Mouse (Mus musculus): Measurements from ENCODE around the gene Rnf220. TPM values are rescaled to one million over a fixed set of nuclear protein-coding genes. Genes with fewer than 3 reads are reported as not detected.

Rnf220 gene
- polyA plus RNA-seq, 1 experiment from 2014 or later: 32.4 TPM

- H3K27me3 ChIP-seq (ENCODE audit: control insufficient read depth, insufficient read depth, low read length): peaks cover 11% of the 10 kb centered on the region
- WGBS (ENCODE audit: insufficient replicate concordance): 63% methylated on average over 17 of the region's 17 CpGs
- H3K9me3 ChIP-seq (replicated peaks; ENCODE audit: control insufficient read depth, low read length): no peaks in the 10 kb centered on the region
- no peak overlapping the region for H3K9ac ChIP-seq (ENCODE audit: low read depth, low read length)
- no peak overlapping the region for H3K27ac ChIP-seq (ENCODE audit: low read depth, low read length)
- 0 out of 2 replicates have a peak, but pooled peaks cover 4% of the 10 kb centered on the region for H3K4me1 ChIP-seq (ENCODE audit: control insufficient read depth, insufficient read depth, low read length)
- no peaks in the 10 kb centered on the region for H3K36me3 ChIP-seq (ENCODE audit: control insufficient read depth, insufficient read depth, low read length)
- no peak overlapping the region for H3K4me3 ChIP-seq (ENCODE audit: low read depth, low read length)
- no peak for ATAC-seq (replicated peaks; ENCODE audit: insufficient number of reproducible peaks, low FRiP score, low TSS enrichment)
- H3K4me2 ChIP-seq: no peak overlapping the region
Measured at GRCm38 (mm10) chr4:117359803-117360382, 137.0 kb downstream of the Rnf220 start.

- H3K36me3 ChIP-seq (ENCODE audit: control insufficient read depth, insufficient read depth, low read length): no peaks in the 10 kb centered on the region
- peaks cover 14% of the 10 kb centered on the region for H3K27me3 ChIP-seq (ENCODE audit: control insufficient read depth, insufficient read depth, low read length)
- no peak overlapping the region for H3K4me3 ChIP-seq (ENCODE audit: low read depth, low read length)
- H3K9ac ChIP-seq (ENCODE audit: low read depth, low read length): no peak overlapping the region
- H3K27ac ChIP-seq (ENCODE audit: low read depth, low read length): no peak overlapping the region
- H3K9me3 ChIP-seq (replicated peaks; ENCODE audit: control insufficient read depth, low read length): no peaks in the 10 kb centered on the region
- 59% methylated on average over 7 of the region's 7 CpGs for WGBS (ENCODE audit: insufficient replicate concordance)
- peaks cover 6% of the 10 kb centered on the region; the same call in 1 of the 2 replicates for H3K4me1 ChIP-seq (ENCODE audit: control insufficient read depth, insufficient read depth, low read length)
- H3K4me2 ChIP-seq: no peak overlapping the region
- no peak for ATAC-seq (replicated peaks; ENCODE audit: insufficient number of reproducible peaks, low FRiP score, low TSS enrichment)
Measured at GRCm38 (mm10) chr4:117357917-117358316, 138.9 kb downstream of the Rnf220 start.

- ATAC-seq (replicated peaks; ENCODE audit: insufficient number of reproducible peaks, low FRiP score, low TSS enrichment): no peak
- no peaks in the 10 kb centered on the region for H3K9me3 ChIP-seq (replicated peaks; ENCODE audit: control insufficient read depth, low read length)
- WGBS (ENCODE audit: insufficient replicate concordance): 68% methylated on average over 5 of the region's 5 CpGs
- no peak overlapping the region for H3K9ac ChIP-seq (ENCODE audit: low read depth, low read length)
- no peak overlapping the region for H3K27ac ChIP-seq (ENCODE audit: low read depth, low read length)
- H3K36me3 ChIP-seq (ENCODE audit: control insufficient read depth, insufficient read depth, low read length): no peaks in the 10 kb centered on the region
- H3K27me3 ChIP-seq (ENCODE audit: control insufficient read depth, insufficient read depth, low read length): peaks cover 17% of the 10 kb centered on the region; the same call in 1 of the 2 replicates
- H3K4me3 ChIP-seq (ENCODE audit: low read depth, low read length): no peak overlapping the region
- peaks cover 9% of the 10 kb centered on the region; the same call in 1 of the 2 replicates for H3K4me1 ChIP-seq (ENCODE audit: control insufficient read depth, insufficient read depth, low read length)
- no peak overlapping the region for H3K4me2 ChIP-seq
Measured at GRCm38 (mm10) chr4:117357104-117357503, 139.7 kb downstream of the Rnf220 start.

- Histone ChIP-seq H3K4me3 (ENCODE audit: low read depth, low read length) (no peak overlapping the region), H3K27ac (ENCODE audit: low read depth, low read length) (no peak overlapping the region), H3K9me3 (replicated peaks; ENCODE audit: control insufficient read depth, low read length) (no peaks in the 10 kb centered on the region), H3K4me2 (no peak overlapping the region), H3K27me3 (ENCODE audit: control insufficient read depth, insufficient read depth, low read length) (peaks cover 17% of the 10 kb centered on the region; the same call in 1 of the 2 replicates), H3K36me3 (ENCODE audit: control insufficient read depth, insufficient read depth, low read length) (no peaks in the 10 kb centered on the region), H3K9ac (ENCODE audit: low read depth, low read length) (no peak overlapping the region), H3K4me1 (ENCODE audit: control insufficient read depth, insufficient read depth, low read length) (peaks cover 9% of the 10 kb centered on the region; the same call in 1 of the 2 replicates)
- no peak for ATAC-seq (replicated peaks; ENCODE audit: insufficient number of reproducible peaks, low FRiP score, low TSS enrichment)
- WGBS (ENCODE audit: insufficient replicate concordance): 65% methylated on average over 2 of the region's 2 CpGs
Measured at GRCm38 (mm10) chr4:117356223-117356622, 140.6 kb downstream of the Rnf220 start.

- no peaks in the 10 kb centered on the region for H3K36me3 ChIP-seq (ENCODE audit: control insufficient read depth, insufficient read depth, low read length)
- H3K27me3 ChIP-seq (ENCODE audit: control insufficient read depth, insufficient read depth, low read length): peaks cover 22% of the 10 kb centered on the region
- no peak overlapping the region for H3K27ac ChIP-seq (ENCODE audit: low read depth, low read length)
- H3K9me3 ChIP-seq (replicated peaks; ENCODE audit: control insufficient read depth, low read length): no peaks in the 10 kb centered on the region
- no peak overlapping the region for H3K4me3 ChIP-seq (ENCODE audit: low read depth, low read length)
- H3K4me1 ChIP-seq (ENCODE audit: control insufficient read depth, insufficient read depth, low read length): peaks cover 6% of the 10 kb centered on the region; the same call in 1 of the 2 replicates
- no peak overlapping the region for H3K4me2 ChIP-seq
- ATAC-seq (replicated peaks; ENCODE audit: insufficient number of reproducible peaks, low FRiP score, low TSS enrichment): no peak
- WGBS (ENCODE audit: insufficient replicate concordance): 74% methylated on average over 6 of the region's 6 CpGs
- H3K9ac ChIP-seq (ENCODE audit: low read depth, low read length): no peak overlapping the region
Measured at GRCm38 (mm10) chr4:117354651-117355050, 142.2 kb downstream of the Rnf220 start.

- Histone ChIP-seq H3K27ac (ENCODE audit: low read depth, low read length) (no peak overlapping the region), H3K9me3 (replicated peaks; ENCODE audit: control insufficient read depth, low read length) (no peaks in the 10 kb centered on the region), H3K9ac (ENCODE audit: low read depth, low read length) (no peak overlapping the region), H3K27me3 (ENCODE audit: control insufficient read depth, insufficient read depth, low read length) (peaks cover 22% of the 10 kb centered on the region), H3K36me3 (ENCODE audit: control insufficient read depth, insufficient read depth, low read length) (no peaks in the 10 kb centered on the region), H3K4me3 (ENCODE audit: low read depth, low read length) (no peak overlapping the region), H3K4me2 (no peak overlapping the region), H3K4me1 (ENCODE audit: control insufficient read depth, insufficient read depth, low read length) (peaks cover 9% of the 10 kb centered on the region; the same call in 1 of the 2 replicates)
- WGBS (ENCODE audit: insufficient replicate concordance): 43% methylated on average over 9 of the region's 9 CpGs
- no peak for ATAC-seq (replicated peaks; ENCODE audit: insufficient number of reproducible peaks, low FRiP score, low TSS enrichment)
Measured at GRCm38 (mm10) chr4:117352957-117353356, 143.9 kb downstream of the Rnf220 start.

- no peaks in the 10 kb centered on the region for H3K36me3 ChIP-seq (ENCODE audit: control insufficient read depth, insufficient read depth, low read length)
- H3K9ac ChIP-seq (ENCODE audit: low read depth, low read length): no peak overlapping the region
- H3K9me3 ChIP-seq (replicated peaks; ENCODE audit: control insufficient read depth, low read length): no peaks in the 10 kb centered on the region
- peaks cover 9% of the 10 kb centered on the region; the same call in 1 of the 2 replicates for H3K4me1 ChIP-seq (ENCODE audit: control insufficient read depth, insufficient read depth, low read length)
- 71% methylated on average over 5 of the region's 5 CpGs for WGBS (ENCODE audit: insufficient replicate concordance)
- ATAC-seq (replicated peaks; ENCODE audit: insufficient number of reproducible peaks, low FRiP score, low TSS enrichment): no peak
- no peak overlapping the region for H3K27ac ChIP-seq (ENCODE audit: low read depth, low read length)
- H3K27me3 ChIP-seq (ENCODE audit: control insufficient read depth, insufficient read depth, low read length): peaks cover 16% of the 10 kb centered on the region
- H3K4me3 ChIP-seq (ENCODE audit: low read depth, low read length): no peak overlapping the region
- no peak overlapping the region for H3K4me2 ChIP-seq
Measured at GRCm38 (mm10) chr4:117352071-117352470, 144.8 kb downstream of the Rnf220 start.

- Histone ChIP-seq H3K27me3 (ENCODE audit: control insufficient read depth, insufficient read depth, low read length) (peaks cover 13% of the 10 kb centered on the region), H3K4me2 (no peak overlapping the region), H3K36me3 (ENCODE audit: control insufficient read depth, insufficient read depth, low read length) (no peaks in the 10 kb centered on the region), H3K9me3 (replicated peaks; ENCODE audit: control insufficient read depth, low read length) (no peaks in the 10 kb centered on the region), H3K4me1 (ENCODE audit: control insufficient read depth, insufficient read depth, low read length) (peaks cover 9% of the 10 kb centered on the region; the same call in 1 of the 2 replicates), H3K4me3 (ENCODE audit: low read depth, low read length) (no peak overlapping the region), H3K9ac (ENCODE audit: low read depth, low read length) (no peak overlapping the region), H3K27ac (ENCODE audit: low read depth, low read length) (no peak overlapping the region)
- ATAC-seq (replicated peaks; ENCODE audit: insufficient number of reproducible peaks, low FRiP score, low TSS enrichment): no peak
- 79% methylated on average over 12 of the region's 12 CpGs for WGBS (ENCODE audit: insufficient replicate concordance)
Measured at GRCm38 (mm10) chr4:117350139-117350693, 146.6 kb downstream of the Rnf220 start.

- H3K9ac ChIP-seq (ENCODE audit: low read depth, low read length): no peak overlapping the region
- H3K4me2 ChIP-seq: no peak overlapping the region
- H3K4me3 ChIP-seq (ENCODE audit: low read depth, low read length): no peak overlapping the region
- peaks cover 9% of the 10 kb centered on the region; the same call in 1 of the 2 replicates for H3K4me1 ChIP-seq (ENCODE audit: control insufficient read depth, insufficient read depth, low read length)
- no peak for ATAC-seq (replicated peaks; ENCODE audit: insufficient number of reproducible peaks, low FRiP score, low TSS enrichment)
- no peaks in the 10 kb centered on the region for H3K9me3 ChIP-seq (replicated peaks; ENCODE audit: control insufficient read depth, low read length)
- peaks cover 8% of the 10 kb centered on the region for H3K27me3 ChIP-seq (ENCODE audit: control insufficient read depth, insufficient read depth, low read length)
- WGBS (ENCODE audit: insufficient replicate concordance): 17% methylated on average over 2 of the region's 2 CpGs
- no peaks in the 10 kb centered on the region for H3K36me3 ChIP-seq (ENCODE audit: control insufficient read depth, insufficient read depth, low read length)
- H3K27ac ChIP-seq (ENCODE audit: low read depth, low read length): no peak overlapping the region
Measured at GRCm38 (mm10) chr4:117349327-117349726, 147.5 kb downstream of the Rnf220 start.

Measured in heart, embryonic 11.5 days (tissue).